Mouse (Mus musculus) brain, embryonic 18.5 days (tissue): ENCODE measurements around the gene Gipc2.

Source experiments
- DNase-seq: peaks from one replicate; pipeline ENCODE4 v3.0.0-alpha.2; 2012; ENCODE audit warnings: low read depth, low spot score

The Gipc2 gene

GRCm38 (mm10) chr3:152190679-152191477 lies 24.8 kb upstream of the Gipc2 start:
- no peak for DNase-seq

GRCm38 (mm10) chr3:152189306-152189705 lies 23.3 kb upstream of the Gipc2 start:
- no peak for DNase-seq

- DNase-seq: no peak
Observed at GRCm38 (mm10) chr3:152186106-152186505, 20.1 kb upstream of the Gipc2 start.

GRCm38 (mm10) chr3:152183522-152183921 lies 17.5 kb upstream of the Gipc2 start:
- DNase-seq: no peak

- no peak for DNase-seq
Observed at GRCm38 (mm10) chr3:152180624-152181023, 14.6 kb upstream of the Gipc2 start.

GRCm38 (mm10) chr3:152179285-152179684 lies 13.3 kb upstream of the Gipc2 start:
- DNase-seq: no peak

- no peak for DNase-seq
Observed at GRCm38 (mm10) chr3:152178816-152179215, 12.8 kb upstream of the Gipc2 start.

GRCm38 (mm10) chr3:152172322-152172935 lies 6.4 kb upstream of the Gipc2 start:
- no peak for DNase-seq

- no peak for DNase-seq
Observed at GRCm38 (mm10) chr3:152171862-152172261, 5.8 kb upstream of the Gipc2 start.

GRCm38 (mm10) chr3:152171236-152171635 lies 5.2 kb upstream of the Gipc2 start:
- DNase-seq: no peak

- DNase-seq: no peak
Observed at GRCm38 (mm10) chr3:152170407-152170806, 4.4 kb upstream of the Gipc2 start.

- DNase-seq: no peak
Observed at GRCm38 (mm10) chr3:152168007-152168406, 2.0 kb upstream of the Gipc2 start.

- DNase-seq: no peak
Observed at GRCm38 (mm10) chr3:152166699-152167451, 845 bp upstream of the Gipc2 start.

- no peak for DNase-seq
Observed at GRCm38 (mm10) chr3:152165351-152166098, 505 bp downstream of the Gipc2 start.

- no peak for DNase-seq
Observed at GRCm38 (mm10) chr3:152165014-152165350, 1.0 kb downstream of the Gipc2 start.

GRCm38 (mm10) chr3:152163320-152163719 lies 2.7 kb downstream of the Gipc2 start:
- DNase-seq: no peak

- no peak for DNase-seq
Observed at GRCm38 (mm10) chr3:152160607-152161006, 5.4 kb downstream of the Gipc2 start.

GRCm38 (mm10) chr3:152159321-152159720 lies 6.7 kb downstream of the Gipc2 start:
- no peak for DNase-seq

- DNase-seq: no peak
Observed at GRCm38 (mm10) chr3:152158344-152159291, 7.4 kb downstream of the Gipc2 start.

GRCm38 (mm10) chr3:152156816-152157496 lies 9.1 kb downstream of the Gipc2 start:
- no peak for DNase-seq
